Mouse (Mus musculus): Measurements from ENCODE around the gene Tbpl2. TPM values are rescaled to one million over a fixed set of nuclear protein-coding genes. Genes with fewer than 3 reads are reported as not detected.

Tbpl2 gene
- not detected for polyA plus RNA-seq (2012; fragmentation: generic; extraction: Trizol)
- long read RNA-seq, experiment 1 = 0 reads
- long read RNA-seq, experiment 2 = 0 reads

DNA sequence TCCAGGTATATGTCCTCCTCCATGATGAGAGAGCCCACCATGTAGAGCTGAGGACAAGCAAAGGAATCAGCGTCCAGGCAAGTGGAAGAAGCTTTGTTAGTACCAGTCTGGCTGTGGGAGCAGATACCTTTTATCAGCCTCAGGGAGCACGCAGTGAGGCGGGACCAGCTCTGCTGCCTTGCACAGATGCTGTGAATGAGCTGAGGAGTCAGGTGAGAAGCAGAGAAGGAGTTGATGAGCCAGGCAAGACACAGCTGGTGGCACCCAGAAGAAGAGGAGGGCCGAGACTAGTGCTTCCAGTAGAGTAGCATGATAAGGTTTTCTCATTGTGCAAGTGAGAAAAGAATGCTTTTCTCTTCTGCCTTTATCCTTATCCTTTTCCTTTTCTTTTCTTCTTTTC is at the start of gene Tbpl2:
TSS of gene Tbpl2 (minus strand) at position 101 of the 400 bp plus-strand sequence.
- H3K79me2 ChIP-seq (ENCODE audit: control insufficient read depth, insufficient read depth) = no peaks in the 10 kb centered on the region
- TF ChIP-seq CTCF (IDR thresholded peaks at IDR 0.05; ENCODE audit: control insufficient read depth, insufficient read depth, insufficient read length) (no peak), MAX (IDR thresholded peaks at IDR 0.05) (no peak), CEBPB (IDR thresholded peaks at IDR 0.05; ENCODE audit: low read depth) (no peak), MYOG (IDR thresholded peaks at IDR 0.05; ENCODE audit: control insufficient read depth, extremely low read depth, insufficient read length) (no peak), USF1 (IDR thresholded peaks at IDR 0.05; ENCODE audit: low read depth) (no peak), FOSL1 (IDR thresholded peaks at IDR 0.05; ENCODE audit: insufficient read depth, low read length, poor library complexity, severe bottlenecking) (no peak), MYOD1 (IDR thresholded peaks at IDR 0.05; ENCODE audit: control insufficient read depth, insufficient read length, low read depth) (no peak)
- H3K36me3 ChIP-seq (ENCODE audit: control insufficient read depth, insufficient read depth) = no peaks in the 10 kb centered on the region
- H3K27me3 ChIP-seq (ENCODE audit: control insufficient read depth, insufficient read depth, insufficient read length) = no peaks in the 10 kb centered on the region
- H3K79me3 ChIP-seq (ENCODE audit: low read depth) = no peaks in the 10 kb centered on the region
- H3K4me3 ChIP-seq (ENCODE audit: insufficient read depth, poor library complexity, severe bottlenecking) = no peak within 1 kb of the TSS
- H3ac ChIP-seq (ENCODE audit: control insufficient read depth, insufficient read length, low read depth) = no peak within 1 kb of the TSS

DNA sequence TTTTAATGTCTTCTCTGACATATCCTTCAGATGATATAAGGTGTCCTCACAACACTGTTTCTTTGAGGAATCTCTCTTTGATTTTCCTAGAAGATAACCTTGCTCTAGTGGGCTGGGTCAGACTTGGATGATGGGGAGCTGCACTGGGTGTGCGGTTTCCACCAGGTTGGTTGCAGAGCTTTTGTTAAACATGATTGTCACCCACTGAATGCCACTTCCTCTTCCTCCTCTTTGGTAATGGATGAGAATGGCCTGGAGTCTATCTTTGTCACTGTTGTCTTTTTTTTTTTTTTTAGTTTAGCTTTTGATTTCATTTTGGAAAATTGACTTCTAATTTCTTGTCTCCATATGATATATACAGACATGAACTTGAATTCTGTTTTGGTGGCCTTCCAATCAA is 38.0 kb upstream of the Tbpl2 start:
- Histone ChIP-seq H3K79me2 (ENCODE audit: control insufficient read depth, insufficient read depth) (no peaks in the 10 kb centered on the region), H3ac (ENCODE audit: control insufficient read depth, insufficient read length, low read depth) (no peak overlapping the region), H3K79me3 (ENCODE audit: low read depth) (no peaks in the 10 kb centered on the region), H3K27me3 (ENCODE audit: control insufficient read depth, insufficient read depth, insufficient read length) (no peaks in the 10 kb centered on the region), H3K4me3 (ENCODE audit: insufficient read depth, poor library complexity, severe bottlenecking) (no peak overlapping the region), H3K36me3 (ENCODE audit: control insufficient read depth, insufficient read depth) (no peaks in the 10 kb centered on the region)
- TF ChIP-seq FOSL1 (IDR thresholded peaks at IDR 0.05; ENCODE audit: insufficient read depth, low read length, poor library complexity, severe bottlenecking) (no peak), MYOG (IDR thresholded peaks at IDR 0.05; ENCODE audit: control insufficient read depth, extremely low read depth, insufficient read length) (no peak), MYOD1 (IDR thresholded peaks at IDR 0.05; ENCODE audit: control insufficient read depth, insufficient read length, low read depth) (no peak), CEBPB (IDR thresholded peaks at IDR 0.05; ENCODE audit: low read depth) (no peak), CTCF (IDR thresholded peaks at IDR 0.05; ENCODE audit: control insufficient read depth, insufficient read depth, insufficient read length) (no peak), MAX (IDR thresholded peaks at IDR 0.05) (no peak), USF1 (IDR thresholded peaks at IDR 0.05; ENCODE audit: low read depth) (no peak)

DNA sequence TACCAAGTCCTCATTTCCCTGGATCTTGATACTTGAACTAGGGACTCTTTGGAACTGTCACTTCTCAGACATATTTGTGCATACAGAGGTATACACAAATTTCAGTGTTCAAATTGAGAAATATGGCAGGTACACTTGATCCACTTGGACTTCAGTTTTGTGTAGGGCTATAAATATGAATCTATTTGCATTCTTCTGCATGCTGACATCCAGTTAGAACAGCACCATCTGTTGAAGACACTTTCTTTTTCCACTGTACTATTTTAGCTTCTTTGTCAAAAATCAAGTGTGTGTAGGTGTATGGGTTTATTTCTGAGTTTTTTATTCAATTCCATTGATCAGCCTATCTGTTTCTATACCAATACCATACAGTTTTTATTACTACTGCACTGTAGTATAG is 12.7 kb upstream of the Tbpl2 start:
- no peak overlapping the region for H3K4me3 ChIP-seq (ENCODE audit: insufficient read depth, poor library complexity, severe bottlenecking)
- no peaks in the 10 kb centered on the region for H3K79me2 ChIP-seq (ENCODE audit: control insufficient read depth, insufficient read depth)
- no peak overlapping the region for H3ac ChIP-seq (ENCODE audit: control insufficient read depth, insufficient read length, low read depth)
- H3K79me3 ChIP-seq (ENCODE audit: low read depth) = no peaks in the 10 kb centered on the region
- TF ChIP-seq MYOD1 (IDR thresholded peaks at IDR 0.05; ENCODE audit: control insufficient read depth, insufficient read length, low read depth) = no peak
- TF ChIP-seq FOSL1 (IDR thresholded peaks at IDR 0.05; ENCODE audit: insufficient read depth, low read length, poor library complexity, severe bottlenecking) = no peak
- no peak for TF ChIP-seq CTCF (IDR thresholded peaks at IDR 0.05; ENCODE audit: control insufficient read depth, insufficient read depth, insufficient read length)
- TF ChIP-seq USF1 (IDR thresholded peaks at IDR 0.05; ENCODE audit: low read depth) = no peak
- TF ChIP-seq CEBPB (IDR thresholded peaks at IDR 0.05; ENCODE audit: low read depth) = no peak
- TF ChIP-seq MAX (IDR thresholded peaks at IDR 0.05) = no peak
- TF ChIP-seq MYOG (IDR thresholded peaks at IDR 0.05; ENCODE audit: control insufficient read depth, extremely low read depth, insufficient read length) = no peak
- H3K27me3 ChIP-seq (ENCODE audit: control insufficient read depth, insufficient read depth, insufficient read length) = no peaks in the 10 kb centered on the region
- H3K36me3 ChIP-seq (ENCODE audit: control insufficient read depth, insufficient read depth) = no peaks in the 10 kb centered on the region

GRCm38 (mm10) chr2:24103619-24104289 is 7.4 kb upstream of the Tbpl2 start:
- H3K4me3 ChIP-seq (ENCODE audit: insufficient read depth, poor library complexity, severe bottlenecking) = no peak overlapping the region
- no peaks in the 10 kb centered on the region for H3K79me3 ChIP-seq (ENCODE audit: low read depth)
- no peaks in the 10 kb centered on the region for H3K36me3 ChIP-seq (ENCODE audit: control insufficient read depth, insufficient read depth)
- no peaks in the 10 kb centered on the region for H3K79me2 ChIP-seq (ENCODE audit: control insufficient read depth, insufficient read depth)
- no peaks in the 10 kb centered on the region for H3K27me3 ChIP-seq (ENCODE audit: control insufficient read depth, insufficient read depth, insufficient read length)
- H3ac ChIP-seq (ENCODE audit: control insufficient read depth, insufficient read length, low read depth) = no peak overlapping the region
- TF ChIP-seq CEBPB (IDR thresholded peaks at IDR 0.05; ENCODE audit: low read depth) (no peak), CTCF (IDR thresholded peaks at IDR 0.05; ENCODE audit: control insufficient read depth, insufficient read depth, insufficient read length) (no peak), USF1 (IDR thresholded peaks at IDR 0.05; ENCODE audit: low read depth) (no peak)

DNA sequence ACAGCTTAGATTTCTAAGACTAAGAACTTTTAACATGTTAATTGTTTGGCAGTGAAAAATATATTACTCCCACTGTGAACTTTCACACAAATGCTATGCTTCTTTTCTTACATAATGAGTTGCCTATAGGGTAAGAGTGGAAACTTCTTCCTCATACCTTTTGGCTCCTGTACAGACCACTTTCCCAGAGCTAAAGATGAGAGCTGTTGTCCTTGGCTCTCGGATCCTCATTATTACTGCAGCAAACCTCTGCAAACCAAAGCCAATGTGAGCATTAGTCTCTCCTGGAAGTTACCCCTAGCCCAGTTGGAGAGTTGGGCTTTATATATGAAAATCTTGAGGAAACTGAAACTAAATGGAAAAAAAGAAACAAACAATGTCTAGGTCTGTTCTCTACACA is 5.5 kb downstream of the Tbpl2 start:
- Histone ChIP-seq H3K79me2 (ENCODE audit: control insufficient read depth, insufficient read depth) (no peaks in the 10 kb centered on the region), H3K36me3 (ENCODE audit: control insufficient read depth, insufficient read depth) (no peaks in the 10 kb centered on the region), H3K27me3 (ENCODE audit: control insufficient read depth, insufficient read depth, insufficient read length) (no peaks in the 10 kb centered on the region), H3K4me3 (ENCODE audit: insufficient read depth, poor library complexity, severe bottlenecking) (no peak overlapping the region), H3K79me3 (ENCODE audit: low read depth) (no peaks in the 10 kb centered on the region), H3ac (ENCODE audit: control insufficient read depth, insufficient read length, low read depth) (no peak overlapping the region)
- TF ChIP-seq MAX (IDR thresholded peaks at IDR 0.05) = no peak
- no peak for TF ChIP-seq MYOG (IDR thresholded peaks at IDR 0.05; ENCODE audit: control insufficient read depth, extremely low read depth, insufficient read length)
- no peak for TF ChIP-seq USF1 (IDR thresholded peaks at IDR 0.05; ENCODE audit: low read depth)

- no peaks in the 10 kb centered on the region for H3K79me2 ChIP-seq (ENCODE audit: control insufficient read depth, insufficient read depth)
These were observed 45.9 kb downstream of the Tbpl2 start for GRCm38 (mm10) chr2:24050459-24050858.

More at GRCm38 (mm10) chr2:24050459-24050858, 45.9 kb downstream of the Tbpl2 start:
- Histone ChIP-seq H3K79me3 (ENCODE audit: low read depth) (no peaks in the 10 kb centered on the region), H3K36me3 (ENCODE audit: control insufficient read depth, insufficient read depth) (no peaks in the 10 kb centered on the region), H3ac (ENCODE audit: control insufficient read depth, insufficient read length, low read depth) (no peak overlapping the region), H3K27me3 (ENCODE audit: control insufficient read depth, insufficient read depth, insufficient read length) (no peaks in the 10 kb centered on the region), H3K4me3 (ENCODE audit: insufficient read depth, poor library complexity, severe bottlenecking) (no peak overlapping the region)
- no peak for TF ChIP-seq CEBPB (IDR thresholded peaks at IDR 0.05; ENCODE audit: low read depth)
- no peak for TF ChIP-seq MAX (IDR thresholded peaks at IDR 0.05)
- no peak for TF ChIP-seq CTCF (IDR thresholded peaks at IDR 0.05; ENCODE audit: control insufficient read depth, insufficient read depth, insufficient read length)
- TF ChIP-seq MYOD1 (IDR thresholded peaks at IDR 0.05; ENCODE audit: control insufficient read depth, insufficient read length, low read depth) = no peak
- no peak for TF ChIP-seq MYOG (IDR thresholded peaks at IDR 0.05; ENCODE audit: control insufficient read depth, extremely low read depth, insufficient read length)
- TF ChIP-seq USF1 (IDR thresholded peaks at IDR 0.05; ENCODE audit: low read depth) = no peak
- TF ChIP-seq FOSL1 (IDR thresholded peaks at IDR 0.05; ENCODE audit: insufficient read depth, low read length, poor library complexity, severe bottlenecking) = no peak

Measured in C2C12 (cell line).